Mouse (Mus musculus) large intestine, adult 2 months (tissue): ENCODE measurements around the gene Tha1. TPM values are rescaled to one million over a fixed set of nuclear protein-coding genes. Genes with fewer than 3 reads are reported as not detected.
A peak's percentile ranks its signal among the peaks of the same experiment; 100 is the strongest.

ENCODE experiments used
- DNase-seq: peaks from one replicate; pipeline ENCODE4 v3.0.0-alpha.2; 2012; ENCODE audit warnings: low read depth, low spot score
- WGBS: fragments of 180-500 bp; shearing (Covaris S2); methylation state at CpG from one replicate; pipeline ENCODE4 v1.1.7; 2018; 5-methylcytosine and 5-hydroxymethylcytosine counted together
- polyA plus RNA-seq: library from polyadenylated mRNA; depleted of rRNA; stranded (reverse); fragments of >200 nt; gene quantifications from 2 replicates; pipeline ENCODE4 v1.2.3, GENCODE M21; 2012

The Tha1 gene
- polyA plus RNA-seq, 1 experiment, result 25.7 TPM

- DNase-seq, result no peak
- WGBS, result 65% methylated on average over 5 of the region's 5 CpGs
Measured at GRCm38 (mm10) chr11:117886000-117886399, 12.7 kb upstream of the Tha1 start.

DNA sequence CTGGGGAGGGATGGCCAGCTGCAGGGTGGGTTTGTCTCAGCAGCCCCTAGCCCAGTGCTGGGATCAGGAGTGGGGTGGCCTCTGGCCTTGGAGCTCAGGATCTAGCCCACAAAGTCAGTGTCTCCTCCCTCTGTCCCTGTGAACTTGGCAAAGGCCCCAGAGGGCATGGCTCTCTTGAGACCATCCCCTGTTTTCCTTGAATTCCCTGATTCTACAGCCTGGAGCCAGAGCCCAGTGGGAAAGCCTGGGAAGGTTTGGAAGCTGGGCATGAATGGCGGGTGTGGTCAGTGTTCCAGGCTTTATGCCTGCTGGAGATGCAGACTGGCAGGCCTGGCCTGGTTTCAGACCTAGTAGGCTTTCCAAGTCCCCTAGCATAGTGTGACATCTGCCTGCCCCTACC, 8.9 kb upstream of the Tha1 start:
- WGBS, result 52% methylated on average over 1 of the region's 1 CpGs
- no peak for DNase-seq

GRCm38 (mm10) chr11:117881787-117882186, 8.5 kb upstream of the Tha1 start:
- DNase-seq, result peak; percentile 35

DNA sequence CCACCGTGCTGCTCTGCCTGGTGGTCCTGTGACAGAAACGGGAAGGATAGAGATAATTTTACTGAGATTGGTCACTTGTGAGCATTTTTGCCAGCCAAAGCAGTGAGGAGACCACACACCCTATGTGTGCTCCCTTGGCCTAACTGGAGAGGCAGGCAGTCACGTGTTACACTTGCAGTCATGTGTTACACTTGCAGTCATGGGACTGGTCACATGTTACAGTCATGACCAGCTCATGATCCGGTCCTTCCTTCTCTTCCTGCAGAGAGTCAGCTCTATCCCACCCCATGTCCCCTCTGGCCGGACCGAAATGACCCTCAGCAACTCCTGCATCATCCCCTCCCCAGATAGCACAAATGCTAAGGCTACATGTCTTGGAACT, 7.7 kb upstream of the Tha1 start:
- 83% methylated on average over 6 of the region's 6 CpGs for WGBS
- no peak for DNase-seq

More at GRCm38 (mm10) chr11:117881787-117882186, 8.5 kb upstream of the Tha1 start:
- WGBS, result 4% methylated on average over 8 of the region's 8 CpGs

GRCm38 (mm10) chr11:117880336-117880976, 7.2 kb upstream of the Tha1 start:
- DNase-seq, result no peak
- WGBS, result 91% methylated on average over 9 of the region's 9 CpGs

- WGBS, result 82% methylated on average over 6 of the region's 6 CpGs
Measured at GRCm38 (mm10) chr11:117879676-117880075, 6.4 kb upstream of the Tha1 start.

DNA sequence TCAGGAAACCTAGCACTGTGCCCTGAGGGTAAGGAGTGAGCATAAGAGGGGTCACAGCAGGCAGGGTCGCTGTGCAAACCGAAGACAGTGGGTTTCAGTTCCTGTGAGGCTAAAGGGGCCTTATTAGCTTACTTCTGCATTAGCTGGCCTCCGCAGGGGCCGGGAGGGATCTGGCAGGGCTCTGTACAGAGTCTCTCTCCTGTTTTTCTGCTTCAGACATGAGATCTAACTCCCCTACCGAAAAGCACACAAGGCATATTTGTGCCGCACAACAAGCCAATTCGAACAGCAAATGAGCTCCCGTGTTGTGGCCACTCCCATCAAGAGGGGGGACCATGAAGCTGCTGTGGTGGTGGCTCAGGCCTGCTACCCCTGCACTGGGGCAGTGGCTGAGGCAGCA, 5.6 kb upstream of the Tha1 start:
- no peak for DNase-seq
- 40% methylated on average over 8 of the region's 8 CpGs for WGBS

More at GRCm38 (mm10) chr11:117879676-117880075, 6.4 kb upstream of the Tha1 start:
- no peak for DNase-seq

DNA sequence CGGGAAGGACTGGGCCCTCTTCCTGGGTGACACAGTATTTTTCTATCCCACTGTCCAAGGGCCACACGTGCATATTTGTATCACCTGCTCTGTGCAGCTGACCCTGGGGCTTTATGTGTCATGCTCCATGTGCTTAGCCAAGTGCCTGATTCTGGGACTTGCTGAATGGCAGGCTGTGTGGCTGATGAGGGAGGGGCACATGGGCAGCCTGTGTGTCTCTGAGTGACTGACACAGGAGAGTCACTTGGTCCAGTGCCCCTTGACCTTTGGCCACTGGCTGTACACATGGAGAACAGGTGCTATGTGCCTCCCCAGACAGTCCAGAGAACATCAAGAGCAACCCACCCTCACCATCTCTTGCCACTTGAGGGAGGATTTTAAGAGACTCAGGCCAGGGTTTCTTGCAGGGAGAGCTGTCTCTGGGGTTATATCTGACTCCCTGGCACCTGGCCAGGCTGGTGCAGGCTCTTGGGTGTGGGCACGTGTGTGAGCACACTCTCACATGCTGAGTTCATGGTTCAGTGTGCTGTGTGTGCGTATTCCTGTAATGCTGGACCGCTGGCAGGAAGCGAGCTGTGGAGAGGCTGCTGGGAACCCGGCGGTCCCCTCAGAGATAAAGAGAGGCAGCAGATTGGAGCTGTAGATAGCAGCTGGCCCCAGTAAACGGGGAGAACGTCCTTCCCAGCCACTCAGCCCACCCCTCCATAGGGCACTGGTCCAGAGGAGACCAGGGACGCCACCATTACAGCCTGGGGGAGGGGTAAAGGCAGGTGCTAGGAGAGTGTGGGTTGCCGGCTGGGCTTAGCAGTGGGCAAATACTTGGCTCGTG, 4.8 kb upstream of the Tha1 start:
- DNase-seq, result peak; percentile 45
- WGBS, result 15% methylated on average over 13 of the region's 13 CpGs

- WGBS, result 73% methylated on average over 6 of the region's 6 CpGs
- no peak for DNase-seq
Measured at GRCm38 (mm10) chr11:117875681-117876080, 2.4 kb upstream of the Tha1 start.

GRCm38 (mm10) chr11:117874419-117874818, 1.1 kb upstream of the Tha1 start:
- no peak for DNase-seq
- 63% methylated on average over 4 of the region's 4 CpGs for WGBS

DNA sequence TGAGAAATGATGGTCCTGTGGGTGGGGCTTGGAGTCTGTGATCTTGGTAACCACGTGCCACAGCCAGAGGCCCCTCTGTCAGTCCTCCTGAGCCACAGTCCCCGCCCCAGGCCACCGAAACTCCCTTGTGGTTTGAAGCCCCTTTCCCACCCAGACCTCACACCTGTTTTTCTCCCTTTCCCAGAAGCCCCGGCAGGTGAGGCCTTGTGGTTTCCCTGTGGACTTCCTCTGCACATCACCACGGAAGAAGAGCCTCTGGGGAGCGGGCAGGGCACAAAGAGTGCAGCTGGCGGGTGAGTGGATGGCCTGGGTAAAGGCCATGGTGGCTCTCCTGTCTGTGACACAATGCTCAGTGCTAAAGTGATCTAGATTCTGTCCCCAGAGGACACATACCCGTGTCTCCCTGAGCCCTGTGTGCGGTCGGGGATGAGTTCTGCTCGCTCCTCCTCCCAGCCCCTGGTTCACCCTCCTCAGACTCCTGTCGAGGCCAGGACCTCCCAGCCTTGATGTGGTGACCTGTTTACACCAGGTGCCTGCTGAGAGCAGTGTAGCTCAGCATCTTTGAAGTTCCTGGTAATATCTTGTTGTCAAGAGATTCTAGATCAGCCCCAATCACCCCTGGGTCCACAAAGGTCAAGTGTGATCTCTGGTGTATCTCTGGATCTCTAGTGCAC, 1.2 kb downstream of the Tha1 start:
- 62% methylated on average over 12 of the region's 12 CpGs for WGBS
- DNase-seq, result no peak

DNA sequence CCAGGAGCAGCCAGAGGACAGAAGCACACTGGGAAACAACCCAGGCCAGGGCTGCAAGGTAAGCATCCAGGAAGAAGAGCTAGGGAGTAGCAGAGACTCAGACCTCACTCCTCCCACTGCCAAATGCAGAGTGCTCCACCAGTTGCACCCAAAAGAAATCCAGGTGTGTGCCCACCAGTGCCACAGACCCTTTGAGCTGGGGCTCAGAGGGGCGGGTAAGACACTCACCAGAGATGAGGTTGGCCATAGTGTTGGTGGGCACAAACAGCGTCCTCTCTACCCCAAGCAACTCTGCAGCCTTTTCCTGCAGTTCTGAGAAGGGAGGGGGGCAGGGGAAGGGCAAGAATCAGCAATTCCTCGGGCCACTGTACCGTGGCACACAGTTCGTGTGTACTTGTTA, 1.9 kb downstream of the Tha1 start:
- 82% methylated on average over 5 of the region's 5 CpGs for WGBS
- no peak for DNase-seq

- 40% methylated on average over 12 of the region's 12 CpGs for WGBS
- DNase-seq, result peak; percentile 72
Measured at GRCm38 (mm10) chr11:117870688-117871365, 2.5 kb downstream of the Tha1 start.

- WGBS, result 72% methylated on average over 6 of the region's 6 CpGs
- no peak for DNase-seq
Measured at GRCm38 (mm10) chr11:117865988-117866387, 7.3 kb downstream of the Tha1 start.

DNA sequence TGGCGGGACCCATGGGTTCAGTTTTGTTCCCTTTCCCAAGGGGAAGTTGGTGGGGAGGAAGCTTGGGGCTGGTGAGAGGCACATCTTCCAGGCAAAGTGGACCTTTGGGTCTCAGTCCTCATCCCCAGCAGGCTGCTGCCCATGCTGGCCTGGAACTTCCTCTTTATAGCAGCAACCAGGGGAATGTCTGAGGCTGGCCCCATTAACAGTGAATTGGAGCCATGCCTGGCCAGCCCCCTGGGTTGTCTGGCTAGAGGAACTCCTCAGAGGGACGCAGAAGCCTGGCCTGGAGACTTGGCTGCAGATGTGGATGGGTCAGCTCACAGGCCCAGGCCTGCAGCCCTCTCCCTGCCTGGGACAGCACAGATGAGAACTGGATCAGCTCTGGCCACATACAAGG, 8.5 kb downstream of the Tha1 start:
- WGBS, result 51% methylated on average over 2 of the region's 2 CpGs

GRCm38 (mm10) chr11:117863174-117863856, 10.0 kb downstream of the Tha1 start:
- DNase-seq, result peak; percentile 32
- 22% methylated on average over 11 of the region's 11 CpGs for WGBS

More for the DNA sequence above, 8.5 kb downstream of the Tha1 start:
- no peak for DNase-seq

DNA sequence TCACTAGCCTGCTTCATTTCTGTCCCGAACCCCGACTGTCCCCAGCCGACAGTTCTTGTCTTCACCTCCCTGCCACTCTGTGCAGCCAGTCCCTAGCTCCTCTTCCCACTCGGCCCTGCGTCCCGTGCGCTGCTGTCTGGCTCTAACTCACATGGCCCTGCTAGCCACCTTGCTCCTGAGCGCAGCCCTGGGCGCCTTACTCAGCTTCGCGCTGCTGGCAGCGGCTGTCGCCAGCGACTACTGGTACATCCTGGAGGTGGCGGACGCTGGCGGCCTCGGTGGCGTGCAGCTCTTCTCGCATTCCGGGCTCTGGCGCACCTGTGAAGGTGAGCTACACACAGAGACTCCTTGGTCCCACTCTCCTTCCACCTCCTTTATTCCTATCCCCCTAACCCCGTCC, 12.7 kb downstream of the Tha1 start, which contains the start of gene Tmem235:
Gene Tmem235 (plus strand): TSS at position 152 of the 400 bp plus-strand sequence.
- DNase-seq, result no peak
- 19% methylated on average over 23 of the region's 23 CpGs for WGBS

DNA sequence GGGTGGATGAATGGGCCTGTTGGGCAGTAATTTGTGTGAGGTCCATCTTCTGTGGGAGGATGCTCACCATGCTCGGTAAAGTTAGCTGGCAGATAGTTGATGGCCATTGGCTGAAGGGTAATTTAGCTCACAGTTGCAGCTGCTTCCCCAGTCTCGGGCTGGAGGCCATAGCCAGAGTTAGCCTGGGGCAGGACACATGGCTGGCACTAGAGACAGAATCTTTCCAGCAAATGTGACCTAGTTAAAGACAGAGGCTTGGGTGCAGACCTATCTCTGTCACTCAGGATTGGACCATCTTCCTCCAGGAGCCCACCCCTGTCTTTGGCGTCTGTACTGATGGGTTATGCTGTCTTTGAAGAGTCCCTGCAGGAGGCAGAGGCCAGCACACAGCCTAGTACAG, 14.9 kb downstream of the Tha1 start:
- WGBS, result 58% methylated on average over 3 of the region's 3 CpGs
- no peak for DNase-seq

DNA sequence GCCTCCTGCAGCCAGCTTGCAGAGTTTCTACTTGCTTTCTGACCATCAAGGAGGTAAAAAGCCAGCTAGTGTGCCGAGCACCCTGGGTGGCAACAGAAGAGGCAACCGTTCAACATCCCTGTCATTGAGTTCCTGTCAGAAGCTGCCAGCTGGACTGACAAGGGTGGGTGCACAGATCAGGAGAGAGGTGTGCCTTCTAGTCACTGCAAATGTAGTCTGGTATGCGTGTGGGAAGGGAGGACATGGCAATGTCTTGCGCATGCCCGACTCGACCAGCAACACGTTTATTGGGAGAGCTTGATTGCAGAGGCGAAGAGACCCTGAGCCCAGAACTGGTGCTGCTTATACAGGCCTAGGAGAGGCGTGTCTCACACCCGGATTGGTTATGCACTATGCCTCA, 15.8 kb downstream of the Tha1 start:
- DNase-seq, result no peak
- 91% methylated on average over 10 of the region's 10 CpGs for WGBS
